Mouse (Mus musculus): ENCODE results near the gene Epb42.
"Not testable (repeated sequence)": the region's sequence is repeated elsewhere in the genome, so short reads cannot be mapped to it uniquely, and the experiment has no call there.

Epb42 gene

GRCm38 (mm10) chr2:121036733-121037341 lies at the start of gene Epb42:
Gene Epb42, minus strand, starts transcription at chr2:121037072.
- in situ Hi-C loops (cut with MboI, MseI), result no loop called here

DNA sequence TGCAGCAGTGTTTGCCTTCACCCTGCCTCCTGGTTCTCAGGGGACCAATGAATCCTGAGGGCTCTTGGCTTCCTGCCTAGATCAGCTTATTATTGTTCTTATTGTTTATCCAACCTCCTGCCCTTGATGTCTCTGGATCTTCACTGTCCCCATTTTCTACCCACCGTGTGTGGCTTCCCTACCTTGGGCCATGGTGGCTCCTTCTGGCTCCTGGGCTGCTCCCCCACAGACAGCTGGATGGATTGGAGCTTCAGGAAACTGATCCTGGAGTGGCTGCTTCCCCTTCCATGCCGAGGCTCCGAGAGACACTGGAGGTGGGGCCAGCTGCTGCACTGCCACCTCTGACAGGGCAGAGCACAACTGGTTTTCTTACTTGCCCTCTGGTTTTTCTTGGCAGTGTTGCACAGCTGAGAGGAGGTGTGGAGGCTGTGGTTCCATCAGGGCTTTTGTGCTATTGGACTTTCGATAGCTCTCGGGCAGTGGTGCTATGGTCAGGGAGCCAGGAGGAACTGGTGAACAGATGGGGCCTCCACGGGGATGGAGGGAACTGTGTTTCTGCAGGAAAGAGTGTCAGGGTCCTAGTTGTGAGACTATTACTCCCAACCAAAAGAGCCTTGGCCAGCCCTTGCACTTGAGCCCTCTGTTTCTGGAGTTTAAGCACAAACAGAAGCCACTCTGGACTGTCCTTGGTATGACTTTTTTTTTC lies 48.8 kb upstream of the Epb42 start, which contains the start of gene Tgm5:
Gene Tgm5, minus strand, starts transcription at position 362 of the 706 bp plus-strand sequence.
- in situ Hi-C loops (cut with MboI, MseI), result no loop called here

DNA sequence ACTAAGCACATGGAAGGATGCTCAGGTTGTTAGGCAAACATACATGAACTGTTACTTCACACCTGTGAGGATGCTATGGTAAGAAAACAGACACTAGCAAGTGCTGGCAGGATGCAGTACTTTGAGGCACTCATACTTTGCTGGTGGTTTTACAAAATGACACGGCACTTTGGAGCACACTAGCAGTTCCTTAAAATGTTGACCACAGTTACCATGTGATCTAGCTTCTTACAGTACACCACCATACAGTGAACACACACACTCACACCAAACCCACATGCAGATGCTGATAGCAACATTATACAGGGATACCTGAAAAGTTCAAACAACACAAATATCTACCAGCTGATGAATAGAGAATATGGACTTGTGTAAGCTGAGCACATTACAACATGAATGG lies 45.8 kb upstream of the Epb42 start:
- in situ Hi-C loops (cut with MboI, MseI), result no loop called here

DNA sequence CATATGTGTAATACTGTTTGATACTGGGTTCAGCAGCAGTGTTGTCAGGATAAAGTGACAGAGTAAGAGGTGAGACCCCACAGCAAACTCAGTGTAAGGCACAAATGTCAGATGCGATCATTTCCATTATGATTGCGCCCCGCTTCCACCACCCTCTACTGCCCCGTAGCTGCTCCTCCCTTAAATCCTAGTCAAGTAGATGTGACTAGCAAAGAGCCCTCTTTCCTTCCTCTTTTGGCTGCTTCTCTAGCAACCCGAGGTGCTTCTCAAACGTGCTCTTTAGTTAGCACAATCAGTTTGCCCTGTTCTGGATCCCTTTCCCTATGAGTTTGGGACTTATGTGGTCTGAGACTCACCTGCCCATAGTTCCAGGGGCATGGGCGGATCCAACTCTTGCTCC lies 37.9 kb upstream of the Epb42 start:
- in situ Hi-C loops (cut with MboI, MseI), result no loop called here

DNA sequence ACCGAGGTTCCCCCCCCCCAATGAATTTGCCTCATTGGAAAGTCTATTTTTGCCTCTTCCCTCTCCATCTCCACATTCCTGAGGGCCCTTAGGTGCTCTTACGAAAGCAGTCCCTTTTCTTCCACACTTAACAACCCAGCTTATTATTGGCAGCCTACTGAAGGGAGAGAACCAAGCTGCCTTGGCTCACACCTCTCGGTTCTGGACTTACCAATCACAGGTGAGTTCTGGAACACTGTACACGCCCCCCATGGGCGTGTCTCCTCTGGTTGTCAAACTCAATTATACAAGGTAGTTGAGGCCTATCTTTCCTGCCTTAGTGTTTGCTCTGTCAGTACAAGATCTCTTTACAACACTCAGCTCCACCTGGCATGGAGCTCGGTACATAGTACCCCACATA lies 35.0 kb upstream of the Epb42 start:
- in situ Hi-C loops (cut with MboI, MseI), result no loop called here

GRCm38 (mm10) chr2:121069506-121069905 lies 32.6 kb upstream of the Epb42 start:
- in situ Hi-C loops (cut with MboI, MseI), result no loop called here

GRCm38 (mm10) chr2:121067116-121067515 lies 30.2 kb upstream of the Epb42 start:
- in situ Hi-C loops (cut with MboI, MseI), result no loop called here

DNA sequence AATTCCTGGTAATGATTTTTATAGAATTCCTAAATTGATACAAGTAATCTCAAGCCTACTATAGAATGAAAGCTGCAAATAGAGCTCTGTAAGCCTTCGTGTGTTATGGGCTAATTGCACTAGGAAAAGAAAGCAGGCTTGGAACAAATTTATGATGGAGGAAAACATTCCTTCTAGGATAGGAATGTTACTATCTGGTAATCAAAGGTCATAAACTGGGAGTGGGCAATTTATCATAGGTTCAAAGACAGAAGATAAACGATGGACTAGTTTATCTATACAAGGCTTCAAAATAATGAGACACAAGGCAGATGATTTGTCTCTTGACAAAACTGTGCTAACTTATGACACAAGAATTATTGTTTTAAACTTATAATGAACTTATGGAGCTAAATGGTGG lies 24.4 kb upstream of the Epb42 start:
- in situ Hi-C loops (cut with MboI, MseI), result no loop called here

GRCm38 (mm10) chr2:121057997-121058396 lies 21.1 kb upstream of the Epb42 start:
- in situ Hi-C loops (cut with MboI, MseI), result no loop called here

DNA sequence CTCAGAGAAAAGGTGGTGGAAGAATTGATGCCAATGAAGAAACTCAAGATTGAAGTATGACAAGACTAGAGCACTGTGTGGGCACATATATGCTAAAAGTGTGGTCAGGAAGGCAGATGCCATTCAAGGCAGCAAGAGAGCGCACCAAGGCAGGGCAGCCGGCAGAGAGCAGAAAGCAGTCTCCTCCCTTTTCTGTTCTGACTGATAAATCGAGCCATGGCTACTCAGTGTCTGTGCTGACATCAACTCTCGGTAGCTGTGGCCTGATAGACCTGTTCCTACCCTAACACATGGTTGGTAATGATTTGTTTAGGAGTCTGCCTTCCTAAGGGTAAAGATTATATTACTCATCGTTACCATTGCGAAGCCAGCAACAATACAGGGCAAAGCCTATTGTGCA lies 19.0 kb upstream of the Epb42 start:
- in situ Hi-C loops (cut with MboI, MseI), result no loop called here

GRCm38 (mm10) chr2:121054060-121054459 lies 17.2 kb upstream of the Epb42 start:
- in situ Hi-C loops (cut with MboI, MseI), result no loop called here

DNA sequence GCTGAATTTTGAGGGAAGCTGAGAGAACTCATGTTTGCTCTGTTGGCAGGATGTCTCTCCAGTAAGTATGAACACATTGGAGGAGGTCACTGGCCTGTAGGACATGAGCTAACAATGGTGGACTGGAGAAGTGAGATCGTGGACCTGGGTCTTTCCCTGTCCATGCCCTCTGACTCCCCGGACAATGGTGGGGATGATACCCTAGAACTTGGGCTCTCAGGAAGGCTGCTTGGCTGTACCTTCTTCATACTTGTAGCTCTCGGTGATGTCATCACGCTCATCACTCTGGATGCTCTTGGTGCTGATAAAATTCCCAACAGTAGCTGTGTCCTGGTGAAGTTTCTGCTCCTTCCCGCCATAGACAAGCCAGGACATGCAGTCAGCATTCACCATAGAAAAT lies 15.3 kb upstream of the Epb42 start:
- in situ Hi-C loops (cut with MboI, MseI), result no loop called here

DNA sequence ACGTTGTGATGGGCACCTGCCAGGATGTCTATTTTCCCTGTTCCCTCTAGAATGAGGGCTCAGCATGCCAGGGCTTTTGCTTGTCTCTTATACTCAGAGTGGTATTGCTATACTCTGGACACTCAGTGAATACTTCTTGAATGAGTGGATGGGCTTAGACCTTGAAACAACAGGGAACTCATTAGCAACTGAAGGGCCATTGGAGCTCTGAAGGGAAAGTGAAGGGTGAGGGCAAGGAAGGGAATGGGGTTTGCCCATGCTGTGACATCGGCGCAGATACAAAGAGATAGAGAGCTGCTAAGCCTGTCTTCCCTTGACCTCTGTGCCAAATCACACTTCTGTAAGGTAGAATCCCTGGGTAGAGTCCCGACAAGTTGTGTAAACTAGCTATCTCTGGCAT lies 8.8 kb upstream of the Epb42 start:
- in situ Hi-C loops (cut with MboI, MseI), result loop anchor here (10.0 kb wide), 1 partner anchor 1211 kb away; no protein-coding TSS in a partner anchor

GRCm38 (mm10) chr2:121041098-121041497 lies 4.2 kb upstream of the Epb42 start:
- in situ Hi-C loops (cut with MboI, MseI), result loop anchor here (10.0 kb wide), 1 partner anchor 1206 kb away; no protein-coding TSS in a partner anchor

GRCm38 (mm10) chr2:121039382-121039781 lies 2.5 kb upstream of the Epb42 start:
- in situ Hi-C loops (cut with MboI, MseI), result no loop called here

DNA sequence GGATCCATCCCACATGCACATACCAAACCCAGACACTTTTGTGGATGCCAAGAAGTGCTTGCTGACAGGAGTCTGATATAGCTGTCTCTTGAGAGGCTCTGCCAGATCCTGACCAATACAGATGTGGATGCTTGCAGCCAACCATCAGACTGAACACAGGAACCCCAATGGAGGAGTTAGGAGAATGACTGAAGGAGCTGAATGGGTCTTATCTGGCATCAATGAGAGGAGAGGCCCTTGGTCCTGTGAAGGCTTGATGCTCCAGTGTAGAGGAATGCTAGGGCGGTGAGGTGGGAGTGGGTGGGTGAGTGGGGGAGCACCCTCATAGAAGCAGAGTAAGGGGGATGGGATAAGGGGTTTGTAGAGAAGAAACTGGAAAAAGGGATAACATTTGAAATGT lies 2.0 kb upstream of the Epb42 start:
- in situ Hi-C loops (cut with MboI, MseI), result not testable (repeated sequence)

DNA sequence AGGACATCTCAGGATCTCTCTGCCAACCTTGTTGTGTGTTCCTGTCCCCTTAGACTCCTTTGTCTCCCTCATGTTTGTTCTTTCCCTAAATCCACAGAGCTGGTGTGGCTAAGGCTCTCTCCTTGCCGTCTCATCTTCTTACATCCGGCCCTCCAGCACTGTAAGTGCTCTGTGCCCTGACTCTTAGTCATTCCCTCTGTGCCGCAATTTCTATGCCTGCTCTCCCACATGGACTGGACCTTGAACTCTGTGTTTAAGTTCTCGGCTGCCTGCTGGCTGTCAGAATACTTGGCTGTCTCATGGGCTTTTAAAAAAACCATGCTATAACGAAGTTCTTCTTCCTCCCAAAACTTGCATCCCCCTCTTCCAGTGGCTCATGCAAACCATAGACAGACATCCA lies 14.0 kb downstream of the Epb42 start:
- in situ Hi-C loops (cut with MboI, MseI), result no loop called here

GRCm38 (mm10) chr2:121017151-121017550 lies 19.7 kb downstream of the Epb42 start:
- in situ Hi-C loops (cut with MboI, MseI), result no loop called here

- in situ Hi-C loops (cut with MboI, MseI), result no loop called here
These were observed 20.6 kb downstream of the Epb42 start for GRCm38 (mm10) chr2:121016226-121016625.

GRCm38 (mm10) chr2:121015507-121015906 lies 21.4 kb downstream of the Epb42 start:
- in situ Hi-C loops (cut with MboI, MseI), result no loop called here

GRCm38 (mm10) chr2:121012676-121013075 lies 24.2 kb downstream of the Epb42 start:
- in situ Hi-C loops (cut with MboI, MseI), result no loop called here

- in situ Hi-C loops (cut with MboI, MseI), result no loop called here
These were observed 27.7 kb downstream of the Epb42 start for GRCm38 (mm10) chr2:121009071-121009677.

DNA sequence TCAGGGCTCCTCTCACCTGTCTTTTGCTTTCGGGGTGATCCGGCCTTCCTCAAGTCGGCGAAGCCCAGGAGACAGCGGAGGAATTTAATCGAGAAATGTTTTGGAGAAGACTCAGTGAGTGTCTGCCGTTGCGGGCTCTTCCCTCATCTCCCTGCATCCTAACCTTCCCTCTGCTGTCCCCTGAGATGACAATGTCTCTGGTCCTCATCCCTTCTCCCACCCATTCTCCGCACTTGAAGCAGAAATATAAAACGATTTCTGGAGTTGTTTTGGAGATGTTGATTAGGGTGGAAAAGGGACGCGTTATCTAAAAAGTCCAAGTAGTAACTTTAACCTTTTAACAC lies 28.2 kb downstream of the Epb42 start:
- in situ Hi-C loops (cut with MboI, MseI), result no loop called here
